Mouse (Mus musculus): ENCODE data around the gene Banp. TPM values are rescaled to one million over a fixed set of nuclear protein-coding genes. Genes with fewer than 3 reads are reported as not detected.

Banp gene
- polyA plus RNA-seq, 1 experiment from 2014 or later: 49.9 TPM

DNA sequence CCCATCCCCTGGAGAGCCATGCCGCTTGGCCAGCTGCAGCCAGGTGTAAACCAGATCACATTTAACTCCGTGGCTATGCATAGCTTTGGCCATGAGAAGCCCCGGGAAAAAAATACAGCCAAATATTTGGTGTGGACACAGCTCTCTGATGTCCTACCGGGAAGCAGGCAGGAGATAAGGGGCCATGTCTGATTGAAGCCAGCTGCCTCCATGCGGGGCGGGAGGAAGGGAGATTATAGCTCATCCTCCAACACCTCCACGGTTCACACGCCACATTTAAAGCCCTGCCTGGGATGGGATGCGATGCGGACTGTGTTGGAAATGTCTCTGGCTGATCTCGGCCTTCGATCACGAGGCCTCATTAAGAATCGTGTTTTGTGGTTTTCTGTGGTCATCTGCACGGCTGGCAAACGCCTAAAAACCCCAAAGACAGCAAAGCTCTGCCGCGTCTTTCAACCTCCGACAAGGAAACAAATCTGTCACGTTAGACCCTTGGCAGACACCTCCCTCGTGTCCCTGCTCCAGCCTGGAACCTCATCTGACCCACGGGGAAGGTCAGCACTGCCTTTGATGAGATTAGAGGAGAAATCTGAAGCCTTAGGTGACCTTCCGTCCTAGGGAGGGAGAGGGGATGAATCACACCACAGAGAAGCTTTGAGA lies 126.8 kb downstream of the Banp start:
- Histone ChIP-seq H3K4me2 (ENCODE audit: low read length) (no peak overlapping the region), H3K9me3 (ENCODE audit: control insufficient read depth, low read length) (no peaks in the 10 kb centered on the region), H3K9ac (ENCODE audit: low read depth, low read length) (0 out of 2 replicates have a peak overlapping the region, but pooled peaks have one; percentile 24), H3K4me1 (ENCODE audit: control insufficient read depth, insufficient read depth, low read depth, low read length) (no peaks in the 10 kb centered on the region), H3K27me3 (replicated peaks; ENCODE audit: control insufficient read depth, insufficient read depth, low read length) (no peaks in the 10 kb centered on the region), H3K4me3 (ENCODE audit: low read length) (no peak overlapping the region), H3K36me3 (ENCODE audit: control insufficient read depth, insufficient read depth, low read length) (no peaks in the 10 kb centered on the region), H3K27ac (ENCODE audit: low read depth, low read length) (no peak overlapping the region)
- ATAC-seq: no peak
- 60% methylated on average over 23 of the region's 23 CpGs for WGBS

- WGBS: 92% methylated on average over 12 of the region's 12 CpGs
- no peak for ATAC-seq
- no peaks in the 10 kb centered on the region for H3K36me3 ChIP-seq (ENCODE audit: control insufficient read depth, insufficient read depth, low read length)
Measured at GRCm38 (mm10) chr8:122078321-122078720, 128.8 kb downstream of the Banp start.

More at GRCm38 (mm10) chr8:122078321-122078720, 128.8 kb downstream of the Banp start:
- Histone ChIP-seq H3K9ac (ENCODE audit: low read depth, low read length) (no peak overlapping the region), H3K4me3 (ENCODE audit: low read length) (no peak overlapping the region), H3K4me1 (ENCODE audit: control insufficient read depth, insufficient read depth, low read depth, low read length) (no peaks in the 10 kb centered on the region), H3K4me2 (ENCODE audit: low read length) (no peak overlapping the region), H3K27ac (ENCODE audit: low read depth, low read length) (no peak overlapping the region), H3K27me3 (replicated peaks; ENCODE audit: control insufficient read depth, insufficient read depth, low read length) (no peaks in the 10 kb centered on the region), H3K9me3 (ENCODE audit: control insufficient read depth, low read length) (no peaks in the 10 kb centered on the region)

Small RNAs within 50 kb of the gene (microRNA-seq; reads per million reads assigned to microRNA genes)
- gene Mir7237: 1.9 reads per million

Other genes starting within 250 kb of the Banp start
- gene Jph3, start 220.1 kb upstream of the Banp start, polyA plus RNA-seq (2015; fragmentation: Nextera tagmentation; extraction: Ambion mirVana): 106 and 118 TPM in 2 replicates
- gene Klhdc4, start 120.2 kb upstream of the Banp start, polyA plus RNA-seq (2015; fragmentation: Nextera tagmentation; extraction: Ambion mirVana): 42.1 and 44.5 TPM in 2 replicates
- 44.9 and 57.8 TPM in 2 replicates for gene Slc7a5, start 42.1 kb upstream of the Banp start, polyA plus RNA-seq (2015; fragmentation: Nextera tagmentation; extraction: Ambion mirVana)
- 0.25 and 0.40 TPM in 2 replicates for gene Car5a, start 4.8 kb upstream of the Banp start, polyA plus RNA-seq (2015; fragmentation: Nextera tagmentation; extraction: Ambion mirVana)

Measured in hindbrain, embryonic 16.5 days (tissue).